Mouse (Mus musculus): ENCODE measurements around the gene Fam110a.

The Fam110a gene

DNA sequence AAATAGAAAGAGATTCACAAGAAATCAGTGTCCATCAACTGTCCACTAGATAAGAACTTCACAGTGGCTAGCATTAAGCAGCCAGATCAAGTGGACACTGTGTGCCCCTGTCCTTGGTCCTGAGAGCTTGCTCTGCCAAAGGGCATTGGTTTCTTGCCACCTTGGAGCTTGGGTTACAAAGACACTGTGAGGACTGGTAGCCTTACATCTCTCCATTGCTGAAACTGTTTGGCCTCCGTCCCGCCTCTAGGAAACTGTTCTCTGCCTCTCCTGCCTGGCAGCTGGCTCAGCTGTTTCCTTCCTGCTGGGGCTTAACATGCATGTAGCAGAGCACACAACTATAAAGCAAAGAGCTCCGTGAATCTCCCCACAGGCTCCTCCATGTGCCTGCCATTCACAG, 42.1 kb downstream of the Fam110a start:
- DNase-seq (ENCODE audit: low read depth, low spot score) = no peak

GRCm38 (mm10) chr2:151930389-151931074, 49.5 kb downstream of the Fam110a start:
- peak; percentile 73 for DNase-seq (ENCODE audit: low read depth, low spot score)

GRCm38 (mm10) chr2:151927103-151927502, 52.9 kb downstream of the Fam110a start:
- no peak for DNase-seq (ENCODE audit: low read depth, low spot score)

DNA sequence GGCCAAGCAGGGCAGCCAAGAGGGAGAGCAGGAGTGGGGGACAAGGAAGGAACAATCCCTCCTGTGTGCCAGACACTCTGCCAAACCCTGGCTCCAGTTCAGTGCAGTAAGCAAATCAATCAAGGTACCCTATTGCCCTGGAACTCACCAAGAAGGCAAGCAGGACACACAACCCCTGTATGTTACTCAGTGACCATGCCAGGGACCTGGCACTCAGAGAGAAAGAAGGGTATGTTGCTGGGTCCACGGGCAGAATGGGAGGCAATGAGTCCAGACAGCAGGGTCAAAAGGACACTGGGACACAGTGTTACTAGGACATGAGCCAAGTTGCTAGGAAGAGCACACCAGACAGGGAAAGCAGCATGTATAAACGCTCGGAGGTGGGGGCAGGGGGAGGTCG, 54.3 kb downstream of the Fam110a start:
- no peak for DNase-seq (ENCODE audit: low read depth, low spot score)

GRCm38 (mm10) chr2:151924276-151924675, 55.7 kb downstream of the Fam110a start:
- DNase-seq (ENCODE audit: low read depth, low spot score) = no peak

DNA sequence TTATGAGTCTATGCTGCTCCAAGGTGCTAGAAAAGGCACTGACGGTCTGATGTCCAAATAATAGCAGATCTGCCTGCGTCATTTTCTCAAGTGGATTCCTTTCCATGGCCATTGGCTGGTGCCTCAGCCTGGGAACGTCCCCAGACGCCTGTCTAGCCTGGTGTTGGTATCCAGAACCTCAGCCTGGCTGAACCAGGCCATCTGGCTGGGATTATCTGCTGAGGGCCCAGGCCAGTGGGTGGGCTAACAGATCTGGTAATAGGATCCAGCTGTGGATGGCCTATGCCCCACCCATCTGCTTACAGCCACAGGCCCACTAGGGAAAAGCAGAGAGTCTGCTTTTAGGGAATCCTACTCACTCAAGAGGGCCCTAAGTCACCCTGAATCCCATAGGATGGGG, 58.4 kb downstream of the Fam110a start:
- DNase-seq (ENCODE audit: low read depth, low spot score) = no peak

DNA sequence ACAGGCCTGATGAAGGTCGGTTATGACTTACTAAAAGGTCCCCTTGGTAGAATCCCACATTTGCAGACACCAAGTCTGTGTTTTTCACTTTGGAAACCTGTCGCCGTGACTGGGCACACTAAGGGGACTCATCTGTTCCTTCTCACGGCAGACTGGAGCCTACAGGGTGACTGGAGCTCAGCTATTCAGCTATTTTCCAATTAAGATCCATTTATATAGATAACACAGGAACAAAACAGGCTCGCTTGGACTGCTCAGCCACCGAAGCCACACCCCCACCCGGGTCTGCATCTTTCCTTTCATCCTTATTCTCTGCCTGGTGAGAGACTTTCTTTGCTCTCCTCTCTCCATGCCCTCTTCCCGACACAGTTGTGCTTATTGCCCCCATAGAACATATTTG, 59.0 kb downstream of the Fam110a start:
- no peak for DNase-seq (ENCODE audit: low read depth, low spot score)

All from CD4-positive helper T cell, adult 2 months (primary cell).